Mouse (Mus musculus): ENCODE data around the gene Rpp14. TPM values are rescaled to one million over a fixed set of nuclear protein-coding genes. Genes with fewer than 3 reads are reported as not detected.

Rpp14 gene
- polyA plus RNA-seq, 1 experiment from 2014 or later = 39.3 TPM

DNA sequence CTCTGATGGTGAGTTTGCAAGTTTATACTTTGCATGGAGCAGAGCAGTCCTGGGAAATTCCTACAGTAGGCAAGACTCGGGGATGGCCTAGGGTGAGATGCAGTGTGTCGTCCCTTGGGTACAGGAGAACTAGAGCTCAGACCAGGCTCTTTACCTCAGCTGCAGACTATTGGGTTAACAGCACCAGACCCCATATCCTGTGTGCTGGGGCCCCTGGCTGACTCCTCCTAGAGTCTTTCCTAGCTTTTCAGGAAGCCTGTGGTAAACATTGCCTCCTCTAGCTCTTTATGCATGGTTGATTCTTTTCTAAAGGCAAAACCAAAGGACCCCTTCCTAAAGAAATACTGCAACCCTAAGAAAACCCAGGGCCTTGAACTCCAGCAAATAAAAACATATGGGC lies 61.0 kb downstream of the Rpp14 start:
- no peaks in the 10 kb centered on the region for H3K4me1 ChIP-seq (replicated peaks)
- H3K9me3 ChIP-seq (replicated peaks) = no peaks in the 10 kb centered on the region
- H3K27ac ChIP-seq = no peak overlapping the region
- ATAC-seq (ENCODE audit: low read depth) (no peak), DNase-seq (no peak)
- H3K9ac ChIP-seq = no peak overlapping the region
- 36% methylated on average over 2 of the region's 2 CpGs for WGBS (ENCODE audit: insufficient replicate concordance)
- no peak overlapping the region for H3K4me2 ChIP-seq
- H3K36me3 ChIP-seq = peaks cover 20% of the 10 kb centered on the region
- no peak overlapping the region for H3K4me3 ChIP-seq (replicated peaks)
- no peaks in the 10 kb centered on the region for H3K27me3 ChIP-seq

Other genes with a start within 250 kb of the Rpp14 start
- gene Gm45521, start 123.1 kb upstream of the Rpp14 start, polyA plus RNA-seq (2015; fragmentation: Nextera tagmentation; extraction: Ambion mirVana) = not detected in 2 replicates
- gene Dnase1l3, start 85.8 kb upstream of the Rpp14 start, polyA plus RNA-seq (2015; fragmentation: Nextera tagmentation; extraction: Ambion mirVana) = 1.3 and 1.8 TPM in 2 replicates
- 9.3 and 9.9 TPM in 2 replicates for gene Abhd6, start 77.5 kb upstream of the Rpp14 start, polyA plus RNA-seq (2015; fragmentation: Nextera tagmentation; extraction: Ambion mirVana)
- 9.7 and 13.1 TPM in 2 replicates for gene Pxk, start 17.8 kb downstream of the Rpp14 start, polyA plus RNA-seq (2015; fragmentation: Nextera tagmentation; extraction: Ambion mirVana)
- 130 and 144 TPM in 2 replicates for gene Pdhb, start 92.7 kb downstream of the Rpp14 start, polyA plus RNA-seq (2015; fragmentation: Nextera tagmentation; extraction: Ambion mirVana)
- 3.8 and 4.9 TPM in 2 replicates for gene Kctd6, start 133.8 kb downstream of the Rpp14 start, polyA plus RNA-seq (2015; fragmentation: Nextera tagmentation; extraction: Ambion mirVana)
- gene Acox2, start 179.0 kb downstream of the Rpp14 start, polyA plus RNA-seq (2015; fragmentation: Nextera tagmentation; extraction: Ambion mirVana) = 9.8 and 12.1 TPM in 2 replicates
- gene Fam107a, start 237.7 kb downstream of the Rpp14 start, polyA plus RNA-seq (2015; fragmentation: Nextera tagmentation; extraction: Ambion mirVana) = 0.08 TPM in 2 replicates

Measured in liver, embryonic 13.5 days (tissue).